Mouse (Mus musculus) embryo, embryonic 10 days (tissue): ENCODE data around the gene Tmem116.
"Not testable (repeated sequence)": the region's sequence is repeated elsewhere in the genome, so short reads cannot be mapped to it uniquely, and the experiment has no call there.

Experiments
- DNase-seq: peaks from one replicate; pipeline ENCODE4 v3.0.0-alpha.2; 2015; ENCODE audit warnings: low spot score

The Tmem116 gene

GRCm38 (mm10) chr5:121462967-121463366, 11.3 kb downstream of the Tmem116 start:
- DNase-seq = no peak

GRCm38 (mm10) chr5:121463601-121464250, 12.0 kb downstream of the Tmem116 start:
- no peak for DNase-seq

GRCm38 (mm10) chr5:121469566-121469965, 17.9 kb downstream of the Tmem116 start:
- no peak for DNase-seq

GRCm38 (mm10) chr5:121472411-121472810, 20.7 kb downstream of the Tmem116 start:
- DNase-seq = no peak

- no peak for DNase-seq
Measured at GRCm38 (mm10) chr5:121474610-121475009, 22.9 kb downstream of the Tmem116 start.

GRCm38 (mm10) chr5:121476040-121476439, 24.3 kb downstream of the Tmem116 start:
- DNase-seq = no peak

GRCm38 (mm10) chr5:121477680-121478079, 26.0 kb downstream of the Tmem116 start:
- DNase-seq = peak; percentile 77

- DNase-seq = no peak
Measured at GRCm38 (mm10) chr5:121484801-121485200, 33.1 kb downstream of the Tmem116 start.

GRCm38 (mm10) chr5:121493305-121493704, 41.6 kb downstream of the Tmem116 start:
- DNase-seq = no peak

GRCm38 (mm10) chr5:121500719-121501118, 49.0 kb downstream of the Tmem116 start:
- no peak for DNase-seq

GRCm38 (mm10) chr5:121501424-121501996, 49.8 kb downstream of the Tmem116 start:
- DNase-seq = not testable (repeated sequence)

- DNase-seq = no peak
Measured at GRCm38 (mm10) chr5:121503231-121503630, 51.5 kb downstream of the Tmem116 start, which contains the start of gene Adam1b. Gene Adam1b (minus strand): TSS chr5:121503435.

GRCm38 (mm10) chr5:121506846-121507245, 55.2 kb downstream of the Tmem116 start:
- DNase-seq = no peak

GRCm38 (mm10) chr5:121510009-121510408, 58.3 kb downstream of the Tmem116 start:
- DNase-seq = no peak

- no peak for DNase-seq
Measured at GRCm38 (mm10) chr5:121518983-121519382, 67.3 kb downstream of the Tmem116 start.

GRCm38 (mm10) chr5:121519758-121520157, 68.1 kb downstream of the Tmem116 start:
- not testable (repeated sequence) for DNase-seq

GRCm38 (mm10) chr5:121525774-121526450, 74.2 kb downstream of the Tmem116 start:
- no peak for DNase-seq

- no peak for DNase-seq
Measured at GRCm38 (mm10) chr5:121526526-121526925, 74.8 kb downstream of the Tmem116 start.

- DNase-seq = peak; percentile 27
Measured at GRCm38 (mm10) chr5:121526961-121527360, 75.3 kb downstream of the Tmem116 start.

GRCm38 (mm10) chr5:121534521-121534920, 82.8 kb downstream of the Tmem116 start:
- DNase-seq = no peak

GRCm38 (mm10) chr5:121535116-121535515, 83.4 kb downstream of the Tmem116 start:
- no peak for DNase-seq

- no peak for DNase-seq
Measured at GRCm38 (mm10) chr5:121536921-121537555, 85.3 kb downstream of the Tmem116 start.

GRCm38 (mm10) chr5:121537588-121537987, 85.9 kb downstream of the Tmem116 start:
- no peak for DNase-seq
